Mouse (Mus musculus) kidney, adult 2 months (tissue): ENCODE results near the gene Afg3l1.

Experiments used
- CTCF ChIP-seq: fragments of 200-500 bp; conservative IDR thresholded peaks from 2 replicates; pipeline ENCODE4 v1.5.1; 2011; ENCODE audit warnings: low read depth, mild to moderate bottlenecking, control low read depth, low read length, moderate library complexity, mixed read lengths; ENCODE audit not compliant: insufficient read depth, insufficient read length
- POLR2A ChIP-seq: fragments of 200-500 bp; IDR thresholded peaks from one replicate; pipeline ENCODE4 v1.6.1; 2011; ENCODE audit warnings: low read depth, low read length, control low read depth

DNA sequence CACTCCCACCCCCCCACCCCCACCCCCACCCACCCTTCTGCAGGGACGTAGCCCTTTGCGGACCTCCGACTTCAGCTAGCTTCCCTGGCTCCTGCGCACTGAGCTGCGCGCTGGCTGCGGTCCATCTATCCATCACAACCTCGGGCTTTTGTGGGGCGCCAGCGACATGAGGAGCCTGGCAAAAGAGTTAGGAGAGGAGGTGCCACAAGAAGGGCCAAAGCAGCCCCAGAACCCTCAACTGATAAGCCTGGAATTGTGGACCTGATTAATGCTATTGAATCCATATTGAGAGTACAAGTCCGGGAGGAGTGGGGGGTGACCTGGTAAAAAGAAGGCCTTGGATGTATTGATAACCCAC is 37.8 kb downstream of the Afg3l1 start:
- TF ChIP-seq POLR2A = no peak
- TF ChIP-seq CTCF = no peak
